Comparison of ENCODE assay signal across 21 mouse cellular contexts in genomic region chr15:96583371-96584008, GRCm38 (mm10). TPM values are rescaled to one million over a fixed set of nuclear protein-coding genes. Genes with fewer than 3 reads are reported as not detected.
DNase-seq lines count a peak whose midpoint lies in the region; ATAC-seq and TF ChIP-seq lines count a peak whose summit lies in the region.
"Had no signal": no experiment of that assay in that cellular context is flagged by ENCODE, and none has a peak within 500 bp of the region (broad histone marks: within the 10 kb centered on the region; RNA-seq: fewer than 3 reads in every experiment).

No protein-coding gene starts in this region.

- intact Hi-C loops in gastrocnemius, adult 2 months (cut with DNase I): no loop called here
- intact Hi-C loops in gastrocnemius, postnatal 14 days (cut with DNase I; ENCODE audit: low total_unique reads): no loop called here

- H3K27ac ChIP-seq in gastrocnemius, adult 2 months: no peak overlapping the region
- H3K27ac ChIP-seq: embryonic facial prominence, embryonic 12.5 days; kidney, postnatal 0 days; layer of hippocampus, adult 2 months; lung, embryonic 15.5 days; macrophage; midbrain, embryonic 13.5 days had no signal

- 0 out of 2 replicates have a peak overlapping the region, but pooled peaks have one; percentile 9 for H3K4me3 ChIP-seq in gastrocnemius, adult 2 months
- H3K4me3 ChIP-seq: embryonic facial prominence, embryonic 12.5 days; layer of hippocampus, adult 2 months; lung, embryonic 15.5 days; midbrain, embryonic 13.5 days had no signal

- DNase-seq in gastrocnemius, adult 2 months: no peak
- no peak for DNase-seq in gastrocnemius, postnatal 14 days
- peak; percentile 17 for DNase-seq in thymus, postnatal 0 days (ENCODE audit: low spot score)
- DNase-seq in thymus, postnatal 25 days: no peak
- DNase-seq in natural killer cell, adult 2 months (ENCODE audit: low spot score in 2 of 2): peak; percentile 70 to 79
- no peak for DNase-seq in frontal cortex, postnatal 14 days (ENCODE audit: low spot score in 2 of 2)
- DNase-seq: adrenal gland, postnatal 10 days; cerebellum, adult 8-10 months; forebrain, postnatal 0 days; gastrocnemius, postnatal 10 days; left cerebral cortex, postnatal 4 days had no signal

- peak; percentile 79 for ATAC-seq in activated CD4-positive, CD25-positive, alpha-beta regulatory T cell, adult 4 months
- no peak for ATAC-seq in megakaryocyte-erythroid progenitor cell, adult 5-6 weeks (replicated peaks; ENCODE audit: low FRiP score, low TSS enrichment, poor library complexity, severe bottlenecking)
- ATAC-seq: forebrain, postnatal 0 days; intestine, postnatal 0 days; midbrain, embryonic 13.5 days had no signal

- no peak for TF ChIP-seq CTCF in gastrocnemius, adult 2 months (IDR thresholded peaks at IDR 0.05)

RNA-seq across cellular contexts. Expression of gene Slc38a1, which starts 59.2 kb away (rescaled TPM):
- total RNA-seq in gastrocnemius, adult 2 months (2021): 1 to 10 TPM; 1.0 to 1.3 TPM
- 1 to 10 TPM; 3.1 to 4.1 TPM for total RNA-seq in gastrocnemius, postnatal 14 days (2021)
- 125 and 126 TPM in 2 replicates for polyA plus RNA-seq in thymus, postnatal 0 days (2015; fragmentation: Nextera tagmentation; extraction: Ambion mirVana)
- 10 to 100 TPM; 55.8 to 63.4 TPM for polyA plus RNA-seq in activated CD4-positive, CD25-positive, alpha-beta regulatory T cell, adult 4 months (2017; shearing (Covaris generic))
- 63.5 and 84.0 TPM in 2 replicates for total RNA-seq in megakaryocyte-erythroid progenitor cell, adult 5-6 weeks (2014; fragmentation: Nextera tagmentation)
- 51.3 and 52.2 TPM in 2 replicates for total RNA-seq in megakaryocyte-erythroid progenitor cell, adult 5-6 weeks (2017)
- total RNA-seq: MEL had no signal

Comparison
In these comparisons a context has a peak if more than half of its experiments do, and no peak if none do; other contexts are left out.
1. DNase-seq: peak in thymus, postnatal 0 days (single experiment) and natural killer cell, adult 2 months (2 of 2); none in gastrocnemius, adult 2 months (single experiment), gastrocnemius, postnatal 14 days (single experiment), thymus, postnatal 25 days (single experiment) and frontal cortex, postnatal 14 days (0 of 2).
2. RNA of gene Slc38a1, which starts 59.2 kb away (total RNA-seq): 51.3 to 84.0 TPM in megakaryocyte-erythroid progenitor cell, adult 5-6 weeks; 3.1 to 4.1 TPM in gastrocnemius, postnatal 14 days and 1.0 to 1.3 TPM in gastrocnemius, adult 2 months; every median in the first group is over 10 times any median in the second.